Mouse (Mus musculus) E14TG2a.4 (cell line): ENCODE data around the gene Vmn2r59.
"Not testable (repeated sequence)": the region's sequence is repeated elsewhere in the genome, so short reads cannot be mapped to it uniquely, and the experiment has no call there.

ENCODE experiments used
- CTCF ChIP-seq: conservative IDR thresholded peaks from 2 replicates; pipeline ENCODE4 v1.5.1; 2014; ENCODE audit warnings: low read length
- NANOG ChIP-seq: IDR thresholded peaks from 2 replicates; pipeline ENCODE4 v1.6.1; 2014; ENCODE audit warnings: borderline replicate concordance, low read length, mixed read lengths
- POU5F1 ChIP-seq: IDR thresholded peaks from 2 replicates; pipeline ENCODE4 v1.6.1; 2014; ENCODE audit warnings: low read length, borderline replicate concordance

DNA sequence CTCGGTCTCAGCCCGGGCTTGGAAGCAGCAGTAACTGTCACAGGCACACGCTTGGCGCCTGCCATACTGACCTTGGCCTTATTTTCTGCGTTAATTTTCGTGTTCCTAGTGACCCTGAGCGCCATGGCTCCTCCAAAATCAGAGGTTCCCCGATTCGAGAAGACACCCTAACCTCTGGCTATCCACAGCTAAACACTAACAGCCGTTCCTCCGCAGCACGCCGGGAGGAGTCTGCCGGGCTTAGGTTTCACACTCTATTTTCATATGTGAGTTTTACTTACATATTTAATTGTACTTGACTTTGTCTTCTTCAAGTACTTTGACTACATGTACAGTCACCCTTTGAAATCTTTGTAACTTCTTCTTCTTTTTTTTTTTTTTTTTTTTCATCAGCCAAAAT, 48.2 kb upstream of the Vmn2r59 start:
- not testable (repeated sequence) for TF ChIP-seq CTCF, POU5F1, NANOG
